29 mouse cellular contexts compared by ENCODE assay signal in the genomic region with DNA sequence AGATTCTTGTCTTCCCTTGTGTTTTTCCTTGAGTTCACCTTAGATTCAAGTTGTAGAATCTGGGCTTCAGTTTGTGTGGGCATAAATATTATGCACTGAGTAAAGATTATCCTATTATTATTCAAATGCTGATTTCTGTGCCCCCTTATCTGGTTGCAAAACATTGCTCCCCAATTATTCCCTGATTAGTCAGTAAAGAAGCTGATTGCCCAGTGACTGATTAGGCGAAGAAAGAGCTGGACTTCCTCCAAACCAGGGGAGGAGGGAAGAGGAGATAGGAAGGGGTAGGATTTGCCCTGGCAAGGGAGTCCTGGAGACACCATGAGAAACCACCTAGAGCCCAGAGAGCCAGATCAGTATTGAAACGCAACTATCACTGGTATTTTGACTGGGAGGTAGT.
"Had no signal": no experiment of that assay in that cellular context is flagged by ENCODE, and none has a peak within 500 bp of the region (broad histone marks: within the 10 kb centered on the region; RNA-seq: fewer than 3 reads in every experiment).

No protein-coding gene starts in this region.

- H3K36me3 ChIP-seq: heart, embryonic 15.5 days; hindbrain, embryonic 10.5 days; hindbrain, embryonic 12.5 days; hindbrain, embryonic 13.5 days; hindbrain, embryonic 15.5 days; intestine, embryonic 15.5 days had no signal

- H3K9ac ChIP-seq: heart, embryonic 12.5 days; heart, embryonic 13.5 days; heart, embryonic 15.5 days; hindbrain, embryonic 12.5 days; hindbrain, embryonic 13.5 days; hindbrain, embryonic 14.5 days; hindbrain, embryonic 15.5 days; intestine, embryonic 15.5 days; kidney, embryonic 15.5 days had no signal

- DNase-seq: heart, postnatal 10 days; heart, postnatal 14 days; heart, postnatal 36 days; heart, postnatal 4 days; kidney, adult 11 months; kidney, adult 18-20 months; kidney, adult 2 months; kidney, adult 8-10 months; kidney, adult 9 months; kidney, postnatal 10 days; kidney, postnatal 14 days; kidney, postnatal 25 days; kidney, postnatal 36 days; kidney, postnatal 4 days; layer of hippocampus, adult 9-11 months; layer of hippocampus, postnatal 36 days had no signal

- H3K9me3 ChIP-seq: heart, embryonic 13.5 days; heart, embryonic 15.5 days; hindbrain, embryonic 10.5 days; hindbrain, embryonic 12.5 days; hindbrain, embryonic 13.5 days; hindbrain, embryonic 15.5 days; intestine, embryonic 15.5 days; kidney, embryonic 15.5 days had no signal

- H3K27me3 ChIP-seq: heart, embryonic 12.5 days; heart, embryonic 13.5 days; heart, embryonic 15.5 days; hindbrain, embryonic 12.5 days; hindbrain, embryonic 13.5 days; hindbrain, embryonic 15.5 days; intestine, embryonic 15.5 days; kidney, embryonic 15.5 days had no signal

- H3K4me3 ChIP-seq: heart, embryonic 12.5 days; heart, embryonic 13.5 days; heart, embryonic 15.5 days; hindbrain, embryonic 10.5 days; hindbrain, embryonic 12.5 days; hindbrain, embryonic 13.5 days; hindbrain, embryonic 15.5 days; intestine, embryonic 15.5 days; kidney, embryonic 15.5 days; layer of hippocampus, adult 2 months; left cerebral cortex, adult 2 months had no signal

- H3K27ac ChIP-seq: heart, embryonic 13.5 days; heart, embryonic 15.5 days; hindbrain, embryonic 10.5 days; hindbrain, embryonic 12.5 days; hindbrain, embryonic 13.5 days; hindbrain, embryonic 14.5 days; hindbrain, embryonic 15.5 days; hindbrain, postnatal 0 days; intestine, embryonic 15.5 days; kidney, embryonic 15.5 days; layer of hippocampus, adult 2 months; left cerebral cortex, adult 2 months had no signal
